Comparison of ENCODE assay signal across 10 mouse cellular contexts in the genomic region with DNA sequence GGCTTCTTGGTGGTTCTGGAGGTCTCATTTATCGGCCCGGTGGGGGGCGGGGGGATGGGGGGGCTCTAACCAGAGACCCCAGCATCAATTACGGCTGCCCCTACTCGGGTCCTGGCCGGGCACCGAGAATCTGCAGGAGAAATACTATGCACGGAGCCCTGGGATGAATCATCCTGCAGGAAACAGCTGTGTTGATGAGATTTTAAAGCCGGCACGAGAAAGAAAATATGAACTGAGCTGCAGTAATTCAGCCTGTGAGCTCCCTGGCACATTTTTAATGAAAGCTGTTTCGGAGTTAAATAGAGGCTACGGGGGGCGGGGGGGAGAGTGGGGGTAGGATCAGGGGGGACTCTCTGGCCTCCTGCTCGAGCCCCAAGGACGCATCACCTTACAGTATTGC. TPM values are rescaled to one million over a fixed set of nuclear protein-coding genes. Genes with fewer than 3 reads are reported as not detected.
A peak's percentile ranks its signal among the peaks of the same experiment; 100 is the strongest.
DNase-seq lines count a peak whose midpoint lies in the region; ATAC-seq lines count a peak whose summit lies in the region.
"Had no signal": no experiment of that assay in that cellular context is flagged by ENCODE, and none has a peak within 500 bp of the region (broad histone marks: within the 10 kb centered on the region; RNA-seq: fewer than 3 reads in every experiment).

No protein-coding gene starts in this region.

- peak overlapping the region; percentile 56 for H3K27ac ChIP-seq in forebrain, embryonic 10.5 days
- H3K27ac ChIP-seq in forebrain, embryonic 11.5 days (ENCODE audit: low read depth, low read length), result no peak overlapping the region
- H3K27ac ChIP-seq in lung, embryonic 16.5 days (ENCODE audit: low read length), result peak overlapping the region; percentile 65
- H3K27ac ChIP-seq in hindbrain, embryonic 16.5 days (ENCODE audit: low read depth, low read length), result peak overlapping the region; percentile 58
- peak overlapping the region; percentile 80 for H3K27ac ChIP-seq in stomach, embryonic 14.5 days (ENCODE audit: low read length)

- H3K4me1 ChIP-seq in forebrain, embryonic 10.5 days, result peaks cover 93% of the 10 kb centered on the region
- H3K4me1 ChIP-seq in forebrain, embryonic 11.5 days (replicated peaks; ENCODE audit: control insufficient read depth, insufficient read depth, low read length), result peaks cover 20% of the 10 kb centered on the region
- peaks cover 24% of the 10 kb centered on the region for H3K4me1 ChIP-seq in lung, embryonic 16.5 days (replicated peaks; ENCODE audit: control insufficient read depth, insufficient read depth, low read length)
- peaks cover 54% of the 10 kb centered on the region for H3K4me1 ChIP-seq in hindbrain, embryonic 16.5 days (ENCODE audit: control insufficient read depth, insufficient read depth, low read depth, low read length)
- H3K4me1 ChIP-seq in stomach, embryonic 14.5 days (ENCODE audit: control insufficient read depth, insufficient read depth, low read length), result peaks cover 46% of the 10 kb centered on the region

- no peaks in the 10 kb centered on the region for H3K9me3 ChIP-seq in forebrain, embryonic 10.5 days
- H3K9me3 ChIP-seq in forebrain, embryonic 11.5 days (ENCODE audit: control insufficient read depth, low read length), result no peaks in the 10 kb centered on the region
- H3K9me3 ChIP-seq in lung, embryonic 16.5 days (ENCODE audit: control insufficient read depth, low read length), result no peaks in the 10 kb centered on the region
- H3K9me3 ChIP-seq in hindbrain, embryonic 16.5 days (ENCODE audit: control insufficient read depth, low read length), result no peaks in the 10 kb centered on the region
- H3K9me3 ChIP-seq in stomach, embryonic 14.5 days (ENCODE audit: control insufficient read depth, low read depth, low read length), result no peaks in the 10 kb centered on the region

- no peak overlapping the region for H3K4me2 ChIP-seq in forebrain, embryonic 11.5 days (ENCODE audit: low read depth, low read length, severe bottlenecking)
- H3K4me2 ChIP-seq in lung, embryonic 16.5 days (ENCODE audit: low read depth, low read length), result no peak overlapping the region
- H3K4me2 ChIP-seq in hindbrain, embryonic 16.5 days (ENCODE audit: low read length), result no peak overlapping the region
- H3K4me2 ChIP-seq in stomach, embryonic 14.5 days (replicated peaks; ENCODE audit: low read depth, low read length), result peak overlapping the region; percentile 23; the same call in 1 of the 2 replicates

- H3K27me3 ChIP-seq in forebrain, embryonic 10.5 days (ENCODE audit: poor library complexity, severe bottlenecking), result peaks cover 22% of the 10 kb centered on the region
- no peaks in the 10 kb centered on the region; the same call in 1 of the 2 replicates for H3K27me3 ChIP-seq in forebrain, embryonic 11.5 days (ENCODE audit: control insufficient read depth, insufficient read depth, low read length)
- H3K27me3 ChIP-seq in lung, embryonic 16.5 days (ENCODE audit: control insufficient read depth, insufficient read depth, low read depth, low read length), result no peaks in the 10 kb centered on the region
- no peaks in the 10 kb centered on the region for H3K27me3 ChIP-seq in hindbrain, embryonic 16.5 days (replicated peaks; ENCODE audit: control insufficient read depth, insufficient read depth, low read length)
- H3K27me3 ChIP-seq in stomach, embryonic 14.5 days (ENCODE audit: control insufficient read depth, insufficient read depth, low read length), result no peaks in the 10 kb centered on the region

- H3K36me3 ChIP-seq in forebrain, embryonic 10.5 days (replicated peaks), result peaks cover 9% of the 10 kb centered on the region; the same call in 1 of the 2 replicates
- H3K36me3 ChIP-seq in forebrain, embryonic 11.5 days (ENCODE audit: control insufficient read depth, insufficient read depth, low read length), result no peaks in the 10 kb centered on the region
- H3K36me3 ChIP-seq in lung, embryonic 16.5 days (ENCODE audit: control insufficient read depth, insufficient read depth, low read length), result no peaks in the 10 kb centered on the region
- no peaks in the 10 kb centered on the region for H3K36me3 ChIP-seq in hindbrain, embryonic 16.5 days (ENCODE audit: control insufficient read depth, insufficient read depth, low read length)
- no peaks in the 10 kb centered on the region for H3K36me3 ChIP-seq in stomach, embryonic 14.5 days (ENCODE audit: control insufficient read depth, insufficient read depth, low read length)

- ATAC-seq in forebrain, embryonic 11.5 days (replicated peaks; ENCODE audit: low FRiP score), result no peak
- no peak for ATAC-seq in lung, embryonic 16.5 days (ENCODE audit: low read depth)
- ATAC-seq in hindbrain, embryonic 16.5 days, result no peak
- no peak for ATAC-seq in stomach, embryonic 14.5 days (ENCODE audit: insufficient number of reproducible peaks, insufficient read depth, low FRiP score, low read depth)

- H3K4me3 ChIP-seq in forebrain, embryonic 10.5 days, result no peak overlapping the region
- no peak overlapping the region for H3K4me3 ChIP-seq in forebrain, embryonic 11.5 days (ENCODE audit: low read depth, low read length)
- H3K4me3 ChIP-seq in lung, embryonic 16.5 days (ENCODE audit: low read length), result no peak overlapping the region
- H3K4me3 ChIP-seq in hindbrain, embryonic 16.5 days (ENCODE audit: low read length), result no peak overlapping the region
- no peak overlapping the region for H3K4me3 ChIP-seq in stomach, embryonic 14.5 days (ENCODE audit: low read depth, low read length)

- WGBS in forebrain, embryonic 10.5 days, result 73% methylated on average over 15 of the region's 15 CpGs
- WGBS in forebrain, embryonic 11.5 days, result 56% methylated on average over 15 of the region's 15 CpGs
- WGBS in lung, embryonic 16.5 days, result 47% methylated on average over 15 of the region's 15 CpGs
- WGBS in hindbrain, embryonic 16.5 days, result 27% methylated on average over 15 of the region's 15 CpGs
- 34% methylated on average over 15 of the region's 15 CpGs for WGBS in stomach, embryonic 14.5 days

- H3K9ac ChIP-seq in forebrain, embryonic 11.5 days (ENCODE audit: low read length), result no peak overlapping the region; the same call in 1 of the 2 replicates
- no peak overlapping the region for H3K9ac ChIP-seq in lung, embryonic 16.5 days (ENCODE audit: low read length)
- peak overlapping the region; percentile 41 for H3K9ac ChIP-seq in hindbrain, embryonic 16.5 days (ENCODE audit: low read depth, low read length)
- no peak overlapping the region; the same call in 1 of the 2 replicates for H3K9ac ChIP-seq in stomach, embryonic 14.5 days (replicated peaks; ENCODE audit: low read depth, low read length)

- DNase-seq in forebrain, embryonic 10.5 days (ENCODE audit: extremely low spot score, low spot score), result no peak
- no peak for DNase-seq in forebrain, embryonic 11.5 days (ENCODE audit: low spot score)
- no peak for DNase-seq in lung, postnatal 36 days
- no peak for DNase-seq in adrenal gland, postnatal 25 days
- no peak for DNase-seq in cerebellum, adult 8-10 months
- DNase-seq: cerebellum, postnatal 14 days; thymus, adult 2 months had no signal

RNA-seq across cellular contexts. Expression of a gene that starts 39.8 kb away (rescaled TPM):
- 3.2 and 3.9 TPM in 2 replicates for polyA plus RNA-seq in forebrain, embryonic 10.5 days (2016; fragmentation: Nextera tagmentation; extraction: Ambion mirVana)
- polyA plus RNA-seq in forebrain, embryonic 11.5 days (2014; fragmentation: Nextera tagmentation; extraction: Ambion mirVana), result 5.0 and 6.2 TPM in 2 replicates
- 2.4 and 4.4 TPM in 2 replicates for polyA plus RNA-seq in lung, embryonic 16.5 days (2015; fragmentation: Nextera tagmentation; extraction: Ambion mirVana)
- polyA plus RNA-seq in hindbrain, embryonic 16.5 days (2015; fragmentation: Nextera tagmentation; extraction: Ambion mirVana), result 2.2 and 2.6 TPM in 2 replicates
- 5.9 and 8.0 TPM in 2 replicates for polyA plus RNA-seq in stomach, embryonic 14.5 days (2014; fragmentation: Nextera tagmentation; extraction: Ambion mirVana)
- total RNA-seq in adrenal gland, postnatal 25 days (2021), result 33.4 and 34.6 TPM in 2 replicates

RNA-seq across cellular contexts. Expression of a gene that starts 40.0 kb away (rescaled TPM):
- polyA plus RNA-seq in forebrain, embryonic 10.5 days (2016; fragmentation: Nextera tagmentation; extraction: Ambion mirVana), result 75.2 and 76.3 TPM in 2 replicates
- 79.2 and 85.9 TPM in 2 replicates for polyA plus RNA-seq in forebrain, embryonic 11.5 days (2014; fragmentation: Nextera tagmentation; extraction: Ambion mirVana)
- 85.0 and 88.8 TPM in 2 replicates for polyA plus RNA-seq in lung, embryonic 16.5 days (2015; fragmentation: Nextera tagmentation; extraction: Ambion mirVana)
- 93.6 and 97.6 TPM in 2 replicates for polyA plus RNA-seq in hindbrain, embryonic 16.5 days (2015; fragmentation: Nextera tagmentation; extraction: Ambion mirVana)
- polyA plus RNA-seq in stomach, embryonic 14.5 days (2014; fragmentation: Nextera tagmentation; extraction: Ambion mirVana), result 74.2 and 80.8 TPM in 2 replicates
- total RNA-seq in adrenal gland, postnatal 25 days (2021), result 122 and 130 TPM in 2 replicates

RNA-seq across cellular contexts. Expression of a gene that starts 56.1 kb away (rescaled TPM):
- 13.5 and 14.6 TPM in 2 replicates for polyA plus RNA-seq in forebrain, embryonic 10.5 days (2016; fragmentation: Nextera tagmentation; extraction: Ambion mirVana)
- 18.0 and 18.8 TPM in 2 replicates for polyA plus RNA-seq in forebrain, embryonic 11.5 days (2014; fragmentation: Nextera tagmentation; extraction: Ambion mirVana)
- polyA plus RNA-seq in lung, embryonic 16.5 days (2015; fragmentation: Nextera tagmentation; extraction: Ambion mirVana), result 4.6 and 5.5 TPM in 2 replicates
- 7.5 and 10.2 TPM in 2 replicates for polyA plus RNA-seq in hindbrain, embryonic 16.5 days (2015; fragmentation: Nextera tagmentation; extraction: Ambion mirVana)
- polyA plus RNA-seq in stomach, embryonic 14.5 days (2014; fragmentation: Nextera tagmentation; extraction: Ambion mirVana), result 8.9 and 10.2 TPM in 2 replicates
- total RNA-seq in adrenal gland, postnatal 25 days (2021), result 19.4 and 19.9 TPM in 2 replicates
